Mouse (Mus musculus): ENCODE results near the gene Slfn14. TPM values are rescaled to one million over a fixed set of nuclear protein-coding genes. Genes with fewer than 3 reads are reported as not detected.
A peak's percentile ranks its signal among the peaks of the same experiment; 100 is the strongest.

The Slfn14 gene
- polyA plus RNA-seq, 1 experiment from 2014 or later = 0.16 TPM

DNA sequence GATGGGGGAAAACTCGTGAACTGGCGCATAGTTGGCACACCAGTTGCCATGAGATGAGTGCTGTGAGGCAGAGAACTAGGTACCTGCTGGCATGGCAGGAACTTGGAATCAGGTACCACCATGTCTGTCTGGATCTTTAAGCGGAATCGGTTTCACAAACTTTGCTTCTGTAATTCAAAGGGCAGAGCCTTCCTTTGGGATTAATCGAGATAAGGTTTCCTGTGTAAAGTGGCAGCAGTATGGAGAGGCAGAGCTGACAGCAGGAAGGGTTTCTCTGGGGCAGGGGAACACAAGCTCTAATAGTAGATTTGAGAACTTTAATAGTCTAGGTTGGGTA is 5.7 kb upstream of the Slfn14 start:
- WGBS = 3% methylated on average over 5 of the region's 5 CpGs
- peak overlapping the region; percentile 55 for H3K4me2 ChIP-seq (ENCODE audit: low read depth, low read length)
- H3K9me3 ChIP-seq (ENCODE audit: control insufficient read depth, low read length) = no peaks in the 10 kb centered on the region
- peak overlapping the region; percentile 61 for H3K4me3 ChIP-seq (ENCODE audit: low read depth, low read length)
- H3K36me3 ChIP-seq (ENCODE audit: control insufficient read depth, insufficient read depth, low read length) = peaks cover 6% of the 10 kb centered on the region; the same call in 1 of the 2 replicates
- peak overlapping the region; percentile 47 for H3K9ac ChIP-seq (replicated peaks; ENCODE audit: low read depth, low read length)
- H3K27me3 ChIP-seq (ENCODE audit: control insufficient read depth, insufficient read depth, low read length) = no peaks in the 10 kb centered on the region
- peaks cover 19% of the 10 kb centered on the region for H3K4me1 ChIP-seq (ENCODE audit: control insufficient read depth, insufficient read depth, low read length)
- no peak overlapping the region for H3K27ac ChIP-seq (ENCODE audit: low read depth, low read length)
- 0 out of 2 replicates have a peak, but pooled peaks have one; percentile 15 for ATAC-seq (ENCODE audit: low read depth)

DNA sequence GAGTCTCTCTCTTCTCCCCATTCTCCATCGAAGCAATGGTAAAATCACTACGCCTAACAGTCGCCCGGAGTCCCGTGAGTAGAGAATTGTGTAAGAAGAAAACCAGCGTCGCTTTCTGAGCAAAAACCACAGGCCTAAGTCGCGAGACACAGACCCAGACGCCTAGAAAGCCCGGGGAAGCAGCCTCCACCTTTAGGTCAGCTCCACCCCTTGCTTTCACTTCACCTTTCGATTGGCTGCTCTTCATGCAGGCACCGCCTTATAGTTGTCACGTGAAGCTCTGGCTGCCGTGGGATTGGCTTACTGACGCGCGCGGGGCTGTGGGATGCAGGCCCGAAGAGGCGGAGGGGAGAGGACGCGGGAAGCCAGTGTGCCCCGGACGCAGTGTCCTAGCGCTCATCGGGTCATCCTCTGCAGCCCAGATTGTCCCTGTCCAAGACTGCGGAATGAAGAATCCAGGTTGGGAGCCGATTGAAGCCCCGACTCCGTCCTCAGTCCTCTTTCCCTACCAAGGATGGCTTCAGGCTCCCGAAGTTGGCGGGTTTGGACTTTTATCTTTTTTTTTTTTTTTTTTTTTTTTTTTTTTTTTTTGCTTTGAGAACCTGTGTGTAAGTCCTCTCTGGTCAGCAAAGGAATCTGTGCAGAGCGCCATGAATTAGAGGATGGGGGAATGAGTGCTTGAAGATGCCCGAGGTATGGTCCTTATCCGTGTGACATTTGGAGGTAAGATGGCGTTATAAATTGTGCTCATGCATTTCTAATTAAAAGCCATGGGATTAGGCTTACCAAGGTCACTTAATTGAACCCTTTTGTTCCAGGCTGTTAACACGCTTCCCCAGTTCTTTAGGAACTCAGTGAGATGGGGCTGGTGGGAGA is 5.1 kb upstream of the Slfn14 start:
- H3K27ac ChIP-seq (ENCODE audit: low read depth, low read length) = peak overlapping the region; percentile 69
- WGBS = under 1% methylated on average over 38 of the region's 38 CpGs
- H3K27me3 ChIP-seq (ENCODE audit: control insufficient read depth, insufficient read depth, low read length) = no peaks in the 10 kb centered on the region
- H3K9me3 ChIP-seq (ENCODE audit: control insufficient read depth, low read length) = no peaks in the 10 kb centered on the region
- peak overlapping the region; percentile 61 for H3K4me3 ChIP-seq (ENCODE audit: low read depth, low read length)
- H3K36me3 ChIP-seq (ENCODE audit: control insufficient read depth, insufficient read depth, low read length) = peaks cover 6% of the 10 kb centered on the region; the same call in 1 of the 2 replicates
- peak; percentile 100 for ATAC-seq (ENCODE audit: low read depth)
- peak overlapping the region; percentile 55 for H3K4me2 ChIP-seq (ENCODE audit: low read depth, low read length)
- H3K4me1 ChIP-seq (ENCODE audit: control insufficient read depth, insufficient read depth, low read length) = peaks cover 17% of the 10 kb centered on the region
- peak overlapping the region; percentile 63 for H3K9ac ChIP-seq (replicated peaks; ENCODE audit: low read depth, low read length)

DNA sequence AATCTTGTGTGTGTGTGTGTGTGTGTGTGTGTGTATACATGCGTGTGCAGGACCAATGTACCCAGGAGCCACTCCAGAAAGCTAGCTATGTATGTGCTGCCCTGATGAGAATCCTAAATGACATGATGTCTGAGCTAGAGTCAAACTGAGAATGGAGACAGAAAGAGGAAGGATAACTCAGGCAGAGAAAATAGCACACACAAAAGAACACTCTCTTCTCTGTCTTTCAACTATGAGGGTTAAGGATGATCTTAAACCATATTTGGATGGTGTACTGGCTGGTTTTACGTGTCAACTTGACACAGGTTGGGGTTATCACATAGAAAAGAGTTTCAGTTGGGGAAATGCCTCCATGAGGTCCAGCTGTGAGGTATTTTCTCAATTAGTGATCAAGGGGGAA is 3.1 kb upstream of the Slfn14 start:
- H3K4me1 ChIP-seq (ENCODE audit: control insufficient read depth, insufficient read depth, low read length) = peaks cover 17% of the 10 kb centered on the region
- no peaks in the 10 kb centered on the region for H3K36me3 ChIP-seq (ENCODE audit: control insufficient read depth, insufficient read depth, low read length)
- H3K27me3 ChIP-seq (ENCODE audit: control insufficient read depth, insufficient read depth, low read length) = no peaks in the 10 kb centered on the region
- no peaks in the 10 kb centered on the region for H3K9me3 ChIP-seq (ENCODE audit: control insufficient read depth, low read length)
- H3K27ac ChIP-seq (ENCODE audit: low read depth, low read length) = no peak overlapping the region
- H3K9ac ChIP-seq (replicated peaks; ENCODE audit: low read depth, low read length) = no peak overlapping the region
- no peak overlapping the region for H3K4me3 ChIP-seq (ENCODE audit: low read depth, low read length)
- H3K4me2 ChIP-seq (ENCODE audit: low read depth, low read length) = no peak overlapping the region
- ATAC-seq (ENCODE audit: low read depth) = no peak
- WGBS = 92% methylated on average over 2 of the region's 2 CpGs

DNA sequence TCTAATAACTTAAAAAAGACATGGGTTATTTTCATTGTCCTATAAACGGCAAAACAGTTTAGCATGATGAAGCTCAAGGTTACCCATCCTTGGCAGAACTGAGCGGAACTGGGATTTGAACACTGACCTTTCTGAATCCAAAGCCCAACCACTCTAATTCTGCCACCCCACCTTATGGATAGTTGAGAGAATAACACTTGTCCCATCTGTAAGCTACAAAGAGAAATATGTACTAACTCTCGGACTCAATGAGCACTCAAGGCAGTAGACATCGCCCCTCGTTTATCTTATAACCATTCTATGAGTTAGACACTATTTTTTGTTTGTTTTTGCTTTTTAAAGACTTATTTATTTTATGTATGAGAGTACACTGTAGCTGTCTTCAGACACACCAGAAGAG is 2.5 kb upstream of the Slfn14 start:
- H3K27me3 ChIP-seq (ENCODE audit: control insufficient read depth, insufficient read depth, low read length) = no peaks in the 10 kb centered on the region
- no peak overlapping the region for H3K9ac ChIP-seq (replicated peaks; ENCODE audit: low read depth, low read length)
- H3K36me3 ChIP-seq (ENCODE audit: control insufficient read depth, insufficient read depth, low read length) = no peaks in the 10 kb centered on the region
- H3K4me1 ChIP-seq (ENCODE audit: control insufficient read depth, insufficient read depth, low read length) = peaks cover 17% of the 10 kb centered on the region
- no peak overlapping the region for H3K27ac ChIP-seq (ENCODE audit: low read depth, low read length)
- ATAC-seq (ENCODE audit: low read depth) = no peak
- H3K4me2 ChIP-seq (ENCODE audit: low read depth, low read length) = no peak overlapping the region
- no peak overlapping the region for H3K4me3 ChIP-seq (ENCODE audit: low read depth, low read length)
- H3K9me3 ChIP-seq (ENCODE audit: control insufficient read depth, low read length) = no peaks in the 10 kb centered on the region
- WGBS = 97% methylated on average over 5 of the region's 5 CpGs

DNA sequence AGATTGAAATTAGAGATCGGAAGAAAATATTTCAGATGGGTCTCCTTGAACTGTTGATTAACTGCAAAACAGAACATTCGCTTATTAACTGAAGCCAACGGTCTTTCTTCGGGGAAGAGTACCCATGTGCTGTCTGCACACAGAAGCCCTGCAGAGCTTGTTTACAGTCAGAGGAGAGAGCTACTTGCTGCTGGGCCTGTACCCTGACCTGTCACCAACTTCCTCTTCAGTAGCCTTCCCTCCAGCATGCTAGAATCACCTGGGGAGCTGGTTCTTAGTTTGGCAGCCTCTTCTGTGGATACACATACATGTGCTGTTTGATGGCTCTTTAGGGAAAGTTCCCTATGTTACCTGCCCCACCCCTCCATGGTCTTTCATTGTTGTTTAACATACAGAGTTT is 899 bp downstream of the Slfn14 start:
- H3K36me3 ChIP-seq (ENCODE audit: control insufficient read depth, insufficient read depth, low read length) = no peaks in the 10 kb centered on the region
- H3K27me3 ChIP-seq (ENCODE audit: control insufficient read depth, insufficient read depth, low read length) = no peaks in the 10 kb centered on the region
- H3K9ac ChIP-seq (replicated peaks; ENCODE audit: low read depth, low read length) = no peak overlapping the region
- H3K4me2 ChIP-seq (ENCODE audit: low read depth, low read length) = no peak overlapping the region
- no peaks in the 10 kb centered on the region for H3K9me3 ChIP-seq (ENCODE audit: control insufficient read depth, low read length)
- H3K4me3 ChIP-seq (ENCODE audit: low read depth, low read length) = no peak overlapping the region
- H3K4me1 ChIP-seq (ENCODE audit: control insufficient read depth, insufficient read depth, low read length) = 0 out of 2 replicates have a peak, but pooled peaks cover 2% of the 10 kb centered on the region
- ATAC-seq (ENCODE audit: low read depth) = no peak
- no peak overlapping the region for H3K27ac ChIP-seq (ENCODE audit: low read depth, low read length)
- 93% methylated on average over 4 of the region's 4 CpGs for WGBS

DNA sequence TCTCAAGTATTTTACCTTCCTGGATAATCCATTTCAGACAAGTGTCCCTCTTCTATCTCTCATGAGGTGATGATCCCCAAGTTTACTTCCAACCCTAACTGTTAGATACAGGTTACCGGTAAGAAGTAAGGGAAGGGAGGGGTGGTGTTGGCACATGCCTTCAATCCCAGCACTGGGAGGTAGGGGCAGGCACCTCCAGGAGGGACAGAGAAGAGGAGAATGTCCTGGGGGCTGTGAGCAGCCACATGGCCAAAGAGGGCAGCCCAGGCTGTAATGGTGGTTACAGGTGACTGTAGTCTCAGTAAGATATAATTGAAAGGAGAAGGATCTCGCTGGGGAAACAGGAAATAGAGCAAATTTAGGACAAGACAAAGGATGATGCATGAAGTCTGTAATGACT is 4.4 kb downstream of the Slfn14 start:
- H3K4me3 ChIP-seq (ENCODE audit: low read depth, low read length) = no peak overlapping the region
- H3K9me3 ChIP-seq (ENCODE audit: control insufficient read depth, low read length) = no peaks in the 10 kb centered on the region
- no peaks in the 10 kb centered on the region for H3K27me3 ChIP-seq (ENCODE audit: control insufficient read depth, insufficient read depth, low read length)
- H3K4me1 ChIP-seq (ENCODE audit: control insufficient read depth, insufficient read depth, low read length) = no peaks in the 10 kb centered on the region
- no peak overlapping the region for H3K27ac ChIP-seq (ENCODE audit: low read depth, low read length)
- ATAC-seq (ENCODE audit: low read depth) = no peak
- no peak overlapping the region for H3K4me2 ChIP-seq (ENCODE audit: low read depth, low read length)
- WGBS = 56% methylated on average over 2 of the region's 2 CpGs
- no peak overlapping the region for H3K9ac ChIP-seq (replicated peaks; ENCODE audit: low read depth, low read length)
- H3K36me3 ChIP-seq (ENCODE audit: control insufficient read depth, insufficient read depth, low read length) = no peaks in the 10 kb centered on the region

DNA sequence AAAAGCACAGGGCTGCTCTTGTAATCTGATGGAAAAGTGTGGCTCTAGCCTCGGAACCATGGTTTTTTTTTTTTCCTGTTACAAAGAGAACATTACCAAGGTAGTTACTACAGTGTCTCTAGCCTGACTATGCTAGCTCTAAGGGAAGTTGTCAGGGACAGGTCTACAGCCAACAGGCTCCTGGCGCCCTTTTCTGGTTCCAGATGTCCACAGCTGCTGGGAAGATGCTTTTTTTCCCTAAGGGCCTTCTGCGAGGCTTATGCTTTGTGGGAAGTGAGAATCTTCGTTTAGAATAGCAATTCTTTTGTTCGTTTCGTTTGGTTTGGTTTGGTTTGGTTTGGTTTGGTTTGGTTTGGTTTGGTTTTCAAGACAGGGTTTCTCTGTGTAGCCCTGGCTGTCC is 6.8 kb downstream of the Slfn14 start:
- Histone ChIP-seq H3K27me3 (ENCODE audit: control insufficient read depth, insufficient read depth, low read length) (no peaks in the 10 kb centered on the region), H3K4me2 (ENCODE audit: low read depth, low read length) (no peak overlapping the region), H3K4me3 (ENCODE audit: low read depth, low read length) (no peak overlapping the region), H3K4me1 (ENCODE audit: control insufficient read depth, insufficient read depth, low read length) (no peaks in the 10 kb centered on the region), H3K27ac (ENCODE audit: low read depth, low read length) (no peak overlapping the region), H3K9me3 (ENCODE audit: control insufficient read depth, low read length) (no peaks in the 10 kb centered on the region), H3K9ac (replicated peaks; ENCODE audit: low read depth, low read length) (no peak overlapping the region), H3K36me3 (ENCODE audit: control insufficient read depth, insufficient read depth, low read length) (no peaks in the 10 kb centered on the region)
- WGBS = 88% methylated on average over 6 of the region's 6 CpGs
- no peak for ATAC-seq (ENCODE audit: low read depth)

DNA sequence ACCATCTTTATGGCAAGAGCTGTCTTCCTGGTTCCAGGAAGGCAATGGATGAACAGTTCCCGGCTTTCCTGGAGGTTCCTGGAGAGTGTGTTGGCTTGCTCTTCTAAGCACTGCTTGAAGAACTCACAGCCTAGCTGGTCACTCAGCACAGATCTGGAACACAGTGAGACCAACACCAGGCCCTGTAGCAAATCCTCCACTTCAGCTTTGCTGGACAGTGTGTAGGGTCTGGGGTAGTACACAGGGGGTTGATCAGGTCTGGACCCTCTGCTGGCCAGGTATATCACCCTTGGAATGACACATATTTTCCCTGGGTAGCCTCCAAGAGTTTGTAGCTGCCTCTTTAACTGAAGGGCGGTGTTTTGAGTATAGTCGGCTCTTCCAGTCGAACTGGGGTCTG is 7.5 kb downstream of the Slfn14 start:
- no peak for ATAC-seq (ENCODE audit: low read depth)

DNA sequence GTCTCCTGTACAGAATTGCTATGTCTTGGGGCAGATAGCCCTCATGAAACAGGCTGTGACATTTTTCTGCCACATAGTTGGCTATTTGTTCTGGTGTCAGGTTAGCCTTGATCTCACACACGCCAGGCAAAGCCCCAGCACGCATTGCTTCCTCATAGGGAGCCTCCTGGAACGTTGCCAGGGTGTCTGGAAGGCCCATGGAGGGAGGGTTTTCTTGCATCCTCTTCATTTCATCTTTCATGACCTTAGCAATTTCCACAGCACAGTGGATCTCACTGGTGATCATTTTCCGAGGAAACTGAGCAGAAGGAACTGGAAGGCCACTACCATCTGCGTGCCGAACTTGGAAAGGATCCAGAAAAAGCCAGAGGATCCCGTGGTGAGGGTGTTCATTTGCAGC is 10.3 kb downstream of the Slfn14 start:
- no peak overlapping the region for H3K27ac ChIP-seq (ENCODE audit: low read depth, low read length)
- H3K4me1 ChIP-seq (ENCODE audit: control insufficient read depth, insufficient read depth, low read length) = no peaks in the 10 kb centered on the region
- no peak overlapping the region for H3K4me2 ChIP-seq (ENCODE audit: low read depth, low read length)
- 70% methylated on average over 7 of the region's 7 CpGs for WGBS
- no peak for ATAC-seq (ENCODE audit: low read depth)
- no peaks in the 10 kb centered on the region for H3K36me3 ChIP-seq (ENCODE audit: control insufficient read depth, insufficient read depth, low read length)
- no peaks in the 10 kb centered on the region for H3K27me3 ChIP-seq (ENCODE audit: control insufficient read depth, insufficient read depth, low read length)
- H3K4me3 ChIP-seq (ENCODE audit: low read depth, low read length) = no peak overlapping the region
- no peak overlapping the region for H3K9ac ChIP-seq (replicated peaks; ENCODE audit: low read depth, low read length)
- no peaks in the 10 kb centered on the region for H3K9me3 ChIP-seq (ENCODE audit: control insufficient read depth, low read length)

More for the DNA sequence above, 7.5 kb downstream of the Slfn14 start:
- no peaks in the 10 kb centered on the region for H3K4me1 ChIP-seq (ENCODE audit: control insufficient read depth, insufficient read depth, low read length)
- H3K4me2 ChIP-seq (ENCODE audit: low read depth, low read length) = no peak overlapping the region
- no peaks in the 10 kb centered on the region for H3K27me3 ChIP-seq (ENCODE audit: control insufficient read depth, insufficient read depth, low read length)
- H3K36me3 ChIP-seq (ENCODE audit: control insufficient read depth, insufficient read depth, low read length) = no peaks in the 10 kb centered on the region
- 87% methylated on average over 4 of the region's 4 CpGs for WGBS
- H3K4me3 ChIP-seq (ENCODE audit: low read depth, low read length) = no peak overlapping the region
- H3K27ac ChIP-seq (ENCODE audit: low read depth, low read length) = no peak overlapping the region
- no peaks in the 10 kb centered on the region for H3K9me3 ChIP-seq (ENCODE audit: control insufficient read depth, low read length)
- H3K9ac ChIP-seq (replicated peaks; ENCODE audit: low read depth, low read length) = no peak overlapping the region

All from neural tube, embryonic 14.5 days (tissue).